Mouse (Mus musculus) embryonic stem cell, embryonic (primary cell): ENCODE data around the gene 4930404H24Rik.

Source experiments
- CTCF ChIA-PET, 4 experiments: fragments of 300-600 bp in 2 of 4; fragments of 350-600 bp in 2 of 4; sonication (Branson Sonifier 250); formaldehyde crosslinking; loops; one replicate each; lab custom pipeline; 2022; ENCODE audit warnings: inconsistent platforms in 2 of 4; lab: Charles Lee
- POLR2A ChIA-PET, 4 experiments: fragments of 300-600 bp in 2 of 4; fragments of 350-600 bp in 2 of 4; sonication (Branson Sonifier 250); formaldehyde crosslinking; loops; one replicate each; lab custom pipeline; 2022; ENCODE audit warnings: antibody characterized with exemption in 4 of 4, inconsistent platforms in 1 of 4; lab: Charles Lee

Gene 4930404H24Rik

DNA sequence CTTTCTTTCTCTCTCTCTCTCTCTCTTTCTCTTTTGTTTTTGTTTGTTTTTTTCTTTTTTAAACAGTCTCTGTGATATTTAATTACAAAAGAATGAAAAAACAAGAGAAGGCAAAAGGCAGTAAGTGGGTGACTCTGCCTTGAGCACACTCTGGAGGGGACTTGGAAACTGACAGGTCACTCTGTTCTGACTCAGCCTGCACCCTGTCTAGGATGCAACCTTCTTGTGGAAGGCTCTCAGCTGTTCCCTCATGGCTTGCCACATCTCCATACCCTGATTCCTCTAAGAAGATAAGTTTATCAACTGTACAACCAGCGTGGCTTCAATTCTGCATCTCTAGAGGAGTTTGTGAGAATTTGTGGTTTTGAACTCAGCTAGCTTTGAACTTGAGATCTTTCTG is 25.2 kb upstream of the 4930404H24Rik start:
- CTCF ChIA-PET: interaction anchor here in 1 of 4 experiments (1.2 kb wide), 1 partner anchor 53 kb away, joined by 3 read pairs; no protein-coding TSS in a partner anchor
- POLR2A ChIA-PET: no interaction called here

DNA sequence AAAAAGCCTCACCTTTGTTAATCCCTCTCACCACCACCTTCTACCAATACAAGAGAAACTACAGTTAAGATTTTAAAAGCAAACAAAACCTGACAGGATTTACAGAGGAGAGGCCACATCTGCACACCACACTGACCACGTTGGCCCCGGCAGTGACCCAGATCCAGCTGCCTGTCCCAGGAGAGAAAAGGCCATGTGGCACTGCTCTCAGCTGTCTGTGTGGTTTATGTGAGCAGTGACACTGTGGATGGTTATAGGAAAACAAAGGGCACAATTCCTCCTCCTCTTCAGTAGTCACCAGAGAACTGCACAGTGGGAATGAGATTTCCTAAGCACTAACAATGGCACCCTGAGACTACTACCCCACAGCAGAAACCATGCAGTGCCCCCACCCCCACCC is 23.3 kb upstream of the 4930404H24Rik start:
- POLR2A ChIA-PET: interaction anchor here in 2 of 4 experiments (0.6 to 1.4 kb wide), 4 partner anchors 9 to 792 kb away, joined by 3 to 5 read pairs (median 3); no protein-coding TSS in a partner anchor
- CTCF ChIA-PET: interaction anchor here in 1 of 4 experiments (0.6 kb wide), 1 partner anchor 63 kb away, joined by 3 read pairs; no protein-coding TSS in a partner anchor

DNA sequence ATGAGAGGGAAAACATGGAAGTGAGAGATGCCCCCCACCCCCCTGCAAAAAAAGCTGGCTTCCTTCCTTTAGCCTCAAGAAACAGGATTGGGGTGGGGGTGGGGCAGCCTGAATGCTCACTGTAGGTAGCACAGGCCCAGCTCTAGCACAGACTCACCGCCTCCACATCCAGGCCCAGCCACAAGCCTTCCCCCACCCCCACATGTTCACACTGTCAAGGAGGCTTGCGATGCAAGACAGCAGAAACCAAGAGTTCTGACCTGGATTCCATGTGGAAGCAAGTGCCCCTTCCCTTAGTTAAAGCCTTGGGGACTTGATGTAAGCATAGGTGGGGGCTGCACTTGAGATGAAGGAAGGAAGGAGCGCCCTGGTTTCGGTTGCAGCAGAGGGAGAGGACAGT is 22.8 kb upstream of the 4930404H24Rik start:
- ChIA-PET CTCF (interaction anchor here in 1 of 4 experiments (0.6 to 1.0 kb wide), 2 partner anchors 9 to 62 kb away, joined by 3 read pairs; no protein-coding TSS in a partner anchor), POLR2A (interaction anchor here in 2 of 4 experiments (0.6 to 1.4 kb wide), 2 partner anchors 110 to 792 kb away, joined by 3 read pairs; no protein-coding TSS in a partner anchor)

DNA sequence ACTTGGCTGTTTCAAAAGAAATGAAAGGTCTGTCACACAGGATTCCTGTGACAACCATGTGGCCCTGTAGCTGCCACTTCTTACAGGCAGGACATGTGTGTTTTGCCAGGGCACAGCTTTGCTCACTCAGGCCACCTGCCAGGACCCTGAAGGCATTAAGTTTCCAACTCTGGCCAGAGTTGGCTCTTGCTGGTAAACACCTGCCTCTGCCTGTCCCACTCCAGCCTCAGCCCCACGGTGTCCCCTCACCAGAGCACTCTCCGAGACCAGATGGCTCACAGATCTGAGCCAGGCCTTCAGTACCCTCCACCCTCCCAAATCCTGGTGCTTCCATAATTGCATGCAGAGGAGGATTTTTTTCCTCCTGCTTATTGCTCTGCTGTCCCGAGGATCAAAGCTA is 21.6 kb upstream of the 4930404H24Rik start:
- CTCF ChIA-PET: interaction anchor here in 2 of 4 experiments (0.6 to 1.3 kb wide), 3 partner anchors 8 to 154 kb away, joined by 3 read pairs; no protein-coding TSS in a partner anchor
- POLR2A ChIA-PET: no interaction called here

DNA sequence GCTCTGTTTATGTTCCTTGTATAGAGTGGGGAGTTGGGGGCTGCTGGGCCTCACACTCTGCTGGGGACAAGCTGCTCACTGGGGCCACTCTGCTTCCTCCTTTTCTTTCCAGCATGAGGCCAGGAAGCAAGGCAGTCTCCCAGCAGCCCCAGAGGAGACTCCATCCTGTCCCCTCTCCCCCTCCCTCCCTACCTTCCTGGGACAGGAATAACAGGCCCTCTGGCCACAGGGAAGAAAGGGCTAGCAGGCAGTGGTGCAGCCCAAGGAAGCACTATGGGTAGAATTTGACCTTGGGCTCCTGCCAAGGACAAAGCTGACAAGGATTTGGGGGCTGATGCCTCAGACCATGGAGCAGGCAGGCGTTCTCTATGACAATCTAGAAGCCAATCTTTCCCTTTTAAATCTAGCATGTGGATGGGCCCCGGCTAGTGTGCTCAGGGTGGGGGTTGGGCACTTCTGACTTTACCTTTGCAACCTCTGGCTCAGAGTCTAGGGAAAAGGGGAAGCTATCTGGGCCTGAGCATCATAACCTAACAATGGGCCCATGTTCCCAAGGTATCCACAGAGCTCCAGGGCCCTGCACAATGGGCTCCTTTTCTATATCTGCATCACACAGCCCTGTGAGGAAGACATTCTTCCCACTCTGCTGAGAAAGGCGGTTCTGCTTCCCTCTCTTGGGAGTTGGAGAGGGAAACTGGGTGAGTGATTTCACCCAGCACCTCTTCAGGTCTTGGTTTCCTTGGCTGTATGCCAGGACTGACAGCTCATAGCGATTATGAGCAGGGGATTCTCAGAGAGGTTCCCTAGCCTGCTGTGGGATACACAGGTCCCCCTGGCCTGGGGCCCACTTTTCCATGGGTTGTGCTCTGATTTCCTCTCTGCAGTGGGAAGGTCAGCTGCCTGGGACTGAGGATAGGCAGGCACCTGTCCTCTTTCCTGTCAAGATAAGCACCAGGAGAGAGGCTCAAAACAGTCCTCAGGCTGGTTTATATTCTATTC is 17.2 kb upstream of the 4930404H24Rik start:
- ChIA-PET CTCF (interaction anchor here in 2 of 4 experiments (0.5 to 1.3 kb wide), 3 partner anchors 89 to 108 kb away, joined by 3 read pairs; no protein-coding TSS in a partner anchor), POLR2A (interaction anchor here in 3 of 4 experiments (0.8 to 1.4 kb wide), 9 partner anchors 9 to 244 kb away, joined by 3 to 5 read pairs (median 3); no protein-coding TSS in a partner anchor)

DNA sequence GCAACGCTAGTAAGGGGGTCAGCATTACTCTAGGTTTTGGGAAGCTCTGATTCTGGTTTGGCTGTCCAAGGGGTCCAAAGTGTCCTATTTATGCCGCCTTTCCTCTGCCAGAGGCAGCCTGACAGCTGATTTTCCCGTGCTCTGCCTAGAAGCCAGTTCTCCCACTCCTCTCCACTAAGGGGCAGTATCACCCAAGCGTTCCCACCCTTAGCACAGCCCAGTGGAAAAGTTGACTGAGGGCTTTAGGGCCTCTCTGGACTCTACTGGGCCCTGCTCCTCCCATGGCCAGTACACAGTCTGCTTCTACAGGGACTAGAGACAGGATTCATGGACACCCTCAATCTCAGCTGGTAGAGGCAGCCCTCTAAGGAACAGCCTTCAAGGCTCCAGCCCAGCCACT is 14.0 kb upstream of the 4930404H24Rik start:
- POLR2A ChIA-PET: interaction anchor here in 3 of 4 experiments (0.7 to 1.5 kb wide), 8 partner anchors 15 to 118 kb away, joined by 3 to 5 read pairs (median 3); no protein-coding TSS in a partner anchor
- CTCF ChIA-PET: interaction anchor here (0.5 to 3.2 kb wide), 53 partner anchors 8 to 1086 kb away, joined by 3 to 52 read pairs (median 3); no protein-coding TSS in a partner anchor

DNA sequence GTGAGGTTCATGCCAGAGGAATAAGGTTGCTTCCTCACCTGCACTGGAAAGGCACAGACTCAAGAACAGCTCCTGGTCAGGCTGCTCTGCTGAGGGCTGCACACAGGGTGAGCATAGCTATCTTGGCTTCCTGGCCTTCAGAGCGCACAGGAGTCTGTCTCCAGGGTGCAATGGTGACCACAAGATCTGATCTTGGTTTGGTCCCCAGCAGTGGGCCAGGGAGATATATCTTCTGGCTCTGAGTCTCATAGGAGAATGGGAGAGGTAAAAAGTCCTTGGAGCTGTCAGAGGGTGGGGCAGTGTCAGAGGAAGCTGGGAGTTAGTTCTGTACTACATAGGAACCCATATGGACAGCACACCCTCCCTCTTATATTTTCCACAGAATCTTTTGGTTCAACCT is 13.1 kb upstream of the 4930404H24Rik start:
- CTCF ChIA-PET: interaction anchor here (0.6 to 3.2 kb wide), 23 partner anchors 15 to 160 kb away, joined by 3 to 52 read pairs (median 5); no protein-coding TSS in a partner anchor
- POLR2A ChIA-PET: interaction anchor here (0.6 to 1.4 kb wide), 7 partner anchors 11 to 1008 kb away, joined by 3 to 5 read pairs (median 3); no protein-coding TSS in a partner anchor

DNA sequence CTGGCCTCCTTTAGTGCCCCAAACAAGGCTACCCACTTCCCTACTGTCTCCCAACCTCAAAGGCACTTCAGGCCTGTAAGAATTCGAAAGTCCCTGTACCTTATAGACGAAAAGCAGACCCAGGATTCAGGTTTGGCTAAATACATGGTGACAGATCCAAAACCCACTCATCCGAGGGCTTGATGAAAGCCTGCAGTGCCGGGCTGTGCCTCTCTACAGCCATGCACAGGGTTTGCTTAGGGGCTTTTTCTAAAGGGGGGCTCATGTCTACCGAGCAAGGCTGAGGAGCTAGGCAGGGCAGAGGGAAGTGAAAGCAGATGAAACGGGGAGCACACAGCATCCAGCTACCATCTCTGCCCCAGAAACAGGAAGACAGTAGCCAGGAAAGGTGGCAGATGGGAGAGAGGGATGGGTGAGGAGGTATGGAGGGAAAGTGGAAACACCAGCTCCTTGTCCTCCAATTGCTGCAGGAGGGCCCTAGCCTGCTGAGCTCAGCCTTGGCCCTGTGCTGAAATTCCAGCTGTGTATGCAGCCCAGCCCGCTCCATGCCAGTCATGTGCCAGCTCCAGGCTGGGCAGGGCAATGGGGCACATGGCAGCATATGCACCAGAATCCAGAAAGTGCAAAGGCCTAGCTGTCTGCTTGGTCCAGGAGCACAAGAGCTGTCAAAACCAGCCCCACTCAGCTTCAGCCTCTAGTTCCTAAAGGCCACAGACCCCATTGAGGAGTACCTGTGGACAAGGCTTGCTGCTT is 11.3 kb upstream of the 4930404H24Rik start:
- ChIA-PET POLR2A (interaction anchor here in 1 of 4 experiments (0.5 to 1.8 kb wide), 4 partner anchors 91 to 130 kb away, joined by 3 to 5 read pairs (median 4); no protein-coding TSS in a partner anchor), CTCF (interaction anchor here in 2 of 4 experiments (0.6 to 1.2 kb wide), 5 partner anchors 63 to 213 kb away, joined by 3 to 4 read pairs (median 3); no protein-coding TSS in a partner anchor)

DNA sequence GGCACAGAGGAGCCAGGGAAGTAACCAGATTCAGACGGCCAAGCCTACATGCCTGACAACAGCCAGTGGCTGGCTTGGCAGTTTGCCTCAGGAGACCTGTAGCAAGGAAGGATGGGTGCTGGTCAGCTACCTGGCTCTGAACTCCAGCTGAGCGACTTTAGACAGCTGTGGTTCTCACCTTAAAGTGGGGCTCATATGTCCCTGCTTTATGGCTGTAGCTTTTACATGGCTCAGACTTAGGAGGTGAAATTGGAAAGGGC is 10.8 kb upstream of the 4930404H24Rik start:
- POLR2A ChIA-PET: interaction anchor here in 1 of 4 experiments (0.9 to 1.8 kb wide), 3 partner anchors 102 to 129 kb away, joined by 3 to 5 read pairs (median 4); no protein-coding TSS in a partner anchor
- CTCF ChIA-PET: interaction anchor here in 2 of 4 experiments (0.6 to 1.2 kb wide), 4 partner anchors 18 to 213 kb away, joined by 3 read pairs; no protein-coding TSS in a partner anchor

DNA sequence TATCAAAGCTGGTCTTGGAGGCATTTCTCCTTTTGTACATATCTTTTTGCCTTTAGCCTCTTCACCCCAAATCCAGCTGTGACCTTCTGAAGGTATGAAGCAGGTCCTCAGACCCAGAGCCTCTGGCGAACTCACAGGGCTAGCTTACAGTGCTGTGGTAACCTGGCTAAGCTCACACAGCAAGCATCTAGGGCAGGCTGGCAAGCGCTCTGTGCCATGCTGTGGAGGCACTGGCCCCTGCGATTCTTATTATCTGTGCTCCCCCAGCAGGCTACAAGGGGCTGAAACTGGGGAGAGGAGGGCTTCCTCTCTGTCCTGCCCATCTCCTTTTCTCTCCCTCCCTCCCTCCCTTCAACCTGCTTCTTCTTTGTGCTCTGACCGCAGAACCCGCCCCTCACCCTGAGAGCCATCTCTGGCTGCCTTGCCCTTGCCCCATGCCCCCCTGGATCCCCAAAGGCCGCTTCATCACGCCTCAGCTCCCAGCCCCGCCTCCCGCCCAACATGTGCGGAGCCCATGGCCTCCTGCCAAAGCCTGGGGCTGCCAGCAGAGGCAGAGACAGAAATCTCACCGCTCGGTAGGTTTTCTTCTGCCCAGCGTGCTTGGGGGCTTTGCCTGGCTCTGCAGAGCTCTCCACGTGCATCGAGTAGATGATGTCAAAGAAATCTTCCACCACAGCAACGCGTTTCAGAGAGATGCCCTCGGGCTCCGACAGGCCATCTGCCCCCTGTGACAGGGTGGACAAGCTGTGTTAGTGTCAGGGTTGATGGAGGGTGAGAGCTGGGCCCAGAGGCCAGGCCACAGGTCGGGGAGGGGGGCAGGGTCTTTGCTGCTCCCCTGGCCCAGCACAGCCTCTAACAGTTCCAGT is 9.2 kb upstream of the 4930404H24Rik start:
- ChIA-PET POLR2A (interaction anchor here in 3 of 4 experiments (0.6 to 1.7 kb wide), 15 partner anchors 8 to 114 kb away, joined by 3 to 7 read pairs (median 4); no protein-coding TSS in a partner anchor), CTCF (interaction anchor here in 3 of 4 experiments (0.6 to 1.8 kb wide), 7 partner anchors 16 to 1112 kb away, joined by 3 to 11 read pairs (median 3); no protein-coding TSS in a partner anchor)

DNA sequence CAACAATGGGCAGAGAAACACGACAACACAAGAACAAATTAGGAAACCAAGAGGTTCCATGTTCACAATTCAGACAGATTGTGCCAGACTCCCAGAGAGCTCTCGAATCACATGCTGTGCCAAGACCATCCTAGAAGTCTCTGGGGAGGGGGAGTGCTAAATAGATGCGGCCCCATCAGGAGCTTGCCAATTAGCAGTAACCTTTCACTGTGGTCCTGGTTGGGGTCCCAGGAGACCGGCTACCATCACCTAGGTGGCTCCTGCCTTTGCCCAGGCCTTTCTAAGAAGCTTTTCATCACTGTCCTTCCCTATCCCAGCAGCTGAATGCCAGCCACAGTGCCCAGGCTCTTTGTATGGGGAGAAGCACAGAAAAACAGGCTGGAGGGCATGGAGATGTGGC is 8.5 kb upstream of the 4930404H24Rik start:
- ChIA-PET CTCF (interaction anchor here in 3 of 4 experiments (0.7 to 1.8 kb wide), 5 partner anchors 15 to 126 kb away, joined by 3 to 11 read pairs (median 3); no protein-coding TSS in a partner anchor), POLR2A (interaction anchor here (0.6 to 1.7 kb wide), 12 partner anchors 8 to 298 kb away, joined by 3 to 6 read pairs (median 4); no protein-coding TSS in a partner anchor)

DNA sequence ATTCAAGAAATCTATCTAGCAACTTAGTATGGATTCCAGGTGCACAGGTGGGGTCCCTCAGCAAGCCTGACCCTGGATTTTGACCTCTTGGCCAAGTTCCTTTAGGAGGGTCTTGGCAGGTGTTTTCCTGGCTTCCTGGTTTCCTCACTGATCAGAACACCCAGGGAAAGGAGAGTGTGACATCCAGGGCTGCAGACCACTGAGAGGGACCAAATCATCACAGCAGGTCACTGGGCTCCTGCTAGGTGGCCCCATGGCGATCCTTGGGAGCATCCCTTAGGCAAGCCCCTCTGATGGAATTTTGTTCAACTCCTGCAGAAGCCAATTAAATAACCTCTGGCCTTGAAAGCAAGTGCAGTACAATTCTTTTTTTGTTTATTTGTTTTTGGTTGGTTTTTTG is 2.5 kb upstream of the 4930404H24Rik start:
- POLR2A ChIA-PET: no interaction called here
- CTCF ChIA-PET: interaction anchor here in 1 of 4 experiments (0.5 kb wide), 1 partner anchor 45 kb away, joined by 3 read pairs; no protein-coding TSS in a partner anchor

DNA sequence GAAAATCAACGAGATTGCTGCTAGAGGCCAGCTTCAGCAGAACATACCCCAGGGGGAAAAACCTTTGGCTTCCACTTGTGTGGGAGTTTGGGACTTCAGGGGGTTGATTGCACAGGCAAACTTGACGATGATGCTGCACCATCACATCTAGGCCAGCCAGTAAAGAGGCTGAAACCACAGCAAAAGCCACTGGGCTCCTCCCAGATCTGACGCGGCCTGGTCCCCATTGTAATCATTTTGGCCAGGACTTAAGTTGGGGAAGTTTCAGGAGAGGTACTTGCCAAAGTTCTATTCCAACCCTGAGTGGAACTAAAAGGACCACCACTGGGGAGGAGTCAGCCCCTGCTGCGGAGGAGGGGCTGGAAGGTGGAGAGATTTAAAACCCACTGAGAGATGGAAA is 1.6 kb upstream of the 4930404H24Rik start:
- CTCF ChIA-PET: interaction anchor here in 1 of 4 experiments (0.5 kb wide), 1 partner anchor 44 kb away, joined by 3 read pairs; no protein-coding TSS in a partner anchor
- POLR2A ChIA-PET: no interaction called here

DNA sequence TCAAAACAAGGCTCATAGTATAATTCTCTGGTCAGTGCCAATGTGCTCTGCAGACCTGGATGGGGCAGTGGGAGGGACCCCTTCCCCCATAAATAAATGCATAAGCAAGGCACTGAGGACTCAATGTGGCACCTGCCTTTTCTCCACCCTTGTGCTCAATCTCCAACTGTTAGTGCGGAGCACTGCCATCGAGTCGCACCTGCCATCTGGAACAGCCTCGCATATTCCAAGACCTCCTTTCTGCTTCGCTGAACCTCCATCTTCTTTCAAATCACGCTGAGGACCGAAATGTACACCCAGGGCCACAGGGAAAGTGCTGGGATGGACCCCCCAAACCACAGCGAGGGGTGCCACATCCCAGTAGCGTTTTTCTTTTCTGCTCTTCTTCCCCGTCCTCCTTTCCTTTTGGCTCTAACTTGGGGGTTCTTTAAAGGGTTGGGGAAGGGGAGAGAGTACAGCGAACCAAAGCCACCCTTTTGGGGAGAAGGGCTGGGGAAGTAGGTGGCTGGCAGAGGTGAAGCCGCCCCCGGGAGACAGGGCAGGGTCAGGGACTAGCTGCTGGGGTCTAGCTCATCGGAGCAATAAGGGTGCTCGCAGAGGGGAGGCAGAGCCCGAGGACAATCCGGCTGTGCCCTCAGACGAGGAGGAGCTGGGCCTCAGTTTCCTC is 945 bp upstream of the 4930404H24Rik start:
- ChIA-PET POLR2A (interaction anchor here in 2 of 4 experiments (1.1 kb wide), 2 partner anchors 8 to 10 kb away, joined by 3 read pairs; no protein-coding TSS in a partner anchor), CTCF (interaction anchor here in 3 of 4 experiments (0.6 to 1.8 kb wide), 5 partner anchors 13 to 335 kb away, joined by 3 to 10 read pairs (median 4); no protein-coding TSS in a partner anchor)

DNA sequence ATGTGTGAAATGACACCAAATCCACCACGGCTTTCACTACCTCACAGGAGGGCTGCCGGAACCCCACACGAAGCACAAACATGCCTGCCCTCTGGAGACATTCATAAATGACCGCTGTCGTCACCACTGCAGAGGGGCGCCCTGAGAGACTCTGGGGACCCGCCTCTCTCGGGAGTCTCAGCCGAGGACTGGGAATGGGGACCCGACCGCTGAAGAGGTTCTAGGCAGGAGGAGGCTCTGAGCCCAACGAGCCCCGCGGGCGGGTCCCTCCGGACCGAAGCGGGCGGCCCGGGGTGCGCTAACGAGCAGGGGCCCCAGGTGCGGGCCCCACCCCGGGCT is 442 bp upstream of the 4930404H24Rik start:
- CTCF ChIA-PET: interaction anchor here (0.6 to 1.8 kb wide), 7 partner anchors 14 to 336 kb away, joined by 3 to 10 read pairs (median 4); no protein-coding TSS in a partner anchor

DNA sequence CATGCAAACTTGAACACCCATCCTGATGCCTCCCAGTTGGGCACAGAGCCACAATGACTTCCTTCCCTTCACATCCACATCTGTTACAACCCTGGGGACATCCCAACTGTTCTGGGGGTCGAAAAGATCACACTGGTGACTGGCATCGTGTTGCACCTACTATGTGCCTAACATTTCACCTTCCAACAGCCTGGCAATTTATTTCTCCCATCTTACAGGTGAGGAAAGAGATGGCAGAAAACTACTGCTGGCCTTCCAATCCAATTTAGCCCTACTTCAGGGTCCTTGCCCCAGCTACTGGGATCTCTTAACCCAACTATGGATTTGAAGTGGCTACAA is 772 bp downstream of the 4930404H24Rik start:
- POLR2A ChIA-PET: interaction anchor here in 2 of 4 experiments (0.7 to 1.3 kb wide), 4 partner anchors 18 to 93 kb away, joined by 3 to 6 read pairs (median 3); no protein-coding TSS in a partner anchor
- CTCF ChIA-PET: interaction anchor here in 2 of 4 experiments (0.6 to 1.6 kb wide), 2 partner anchors 90 to 159 kb away, joined by 3 to 4 read pairs; no protein-coding TSS in a partner anchor

More for the DNA sequence above, 442 bp upstream of the 4930404H24Rik start:
- POLR2A ChIA-PET: interaction anchor here in 3 of 4 experiments (0.5 to 1.3 kb wide), 9 partner anchors 8 to 1616 kb away, joined by 3 to 6 read pairs (median 3); no protein-coding TSS in a partner anchor
